Mouse (Mus musculus) urinary bladder, adult 2 months (tissue): ENCODE results near the gene Fstl4. TPM values are rescaled to one million over a fixed set of nuclear protein-coding genes. Genes with fewer than 3 reads are reported as not detected.
"Not testable (repeated sequence)": the region's sequence is repeated elsewhere in the genome, so short reads cannot be mapped to it uniquely, and the experiment has no call there.

Experiments
- DNase-seq: peaks from one replicate; pipeline ENCODE4 v3.0.0; 2022; ENCODE audit warnings: low spot score
- polyA plus RNA-seq: library from polyadenylated mRNA; depleted of rRNA; stranded (reverse); fragments of >200 nt; gene quantifications from 2 replicates; pipeline ENCODE4 v1.2.3, GENCODE M21; 2012

Gene Fstl4
- polyA plus RNA-seq, 1 experiment, result 0.50 TPM

GRCm38 (mm10) chr11:53085858-53086565 is 321.6 kb downstream of the Fstl4 start:
- DNase-seq, result no peak

- not testable (repeated sequence) for DNase-seq
Measured at GRCm38 (mm10) chr11:53087896-53088295, 323.5 kb downstream of the Fstl4 start.

- DNase-seq, result no peak
Measured at GRCm38 (mm10) chr11:53091596-53091995, 327.2 kb downstream of the Fstl4 start.

- no peak for DNase-seq
Measured at GRCm38 (mm10) chr11:53096871-53097270, 332.4 kb downstream of the Fstl4 start.

GRCm38 (mm10) chr11:53097331-53097730 is 332.9 kb downstream of the Fstl4 start:
- DNase-seq, result no peak

- no peak for DNase-seq
Measured at GRCm38 (mm10) chr11:53097870-53098269, 333.4 kb downstream of the Fstl4 start.

GRCm38 (mm10) chr11:53098780-53099198 is 334.4 kb downstream of the Fstl4 start:
- no peak for DNase-seq

- DNase-seq, result no peak
Measured at GRCm38 (mm10) chr11:53099322-53099721, 334.9 kb downstream of the Fstl4 start.

GRCm38 (mm10) chr11:53101732-53102131 is 337.3 kb downstream of the Fstl4 start:
- DNase-seq, result no peak

GRCm38 (mm10) chr11:53103601-53104325 is 339.3 kb downstream of the Fstl4 start:
- no peak for DNase-seq

GRCm38 (mm10) chr11:53107706-53108105 is 343.3 kb downstream of the Fstl4 start:
- no peak for DNase-seq

GRCm38 (mm10) chr11:53108798-53109197 is 344.4 kb downstream of the Fstl4 start:
- DNase-seq, result no peak

- DNase-seq, result no peak
Measured at GRCm38 (mm10) chr11:53109701-53110467, 345.4 kb downstream of the Fstl4 start.

GRCm38 (mm10) chr11:53115711-53116110 is 351.3 kb downstream of the Fstl4 start:
- DNase-seq, result no peak

- DNase-seq, result no peak
Measured at GRCm38 (mm10) chr11:53116356-53116755, 351.9 kb downstream of the Fstl4 start.

- no peak for DNase-seq
Measured at GRCm38 (mm10) chr11:53118226-53118965, 354.0 kb downstream of the Fstl4 start.

GRCm38 (mm10) chr11:53119966-53120365 is 355.5 kb downstream of the Fstl4 start:
- DNase-seq, result no peak

GRCm38 (mm10) chr11:53121208-53121607 is 356.8 kb downstream of the Fstl4 start:
- DNase-seq, result no peak

GRCm38 (mm10) chr11:53124799-53125198 is 360.4 kb downstream of the Fstl4 start:
- no peak for DNase-seq

GRCm38 (mm10) chr11:53126660-53127059 is 362.2 kb downstream of the Fstl4 start:
- DNase-seq, result no peak

GRCm38 (mm10) chr11:53128661-53129060 is 364.2 kb downstream of the Fstl4 start:
- DNase-seq, result no peak
